Mouse (Mus musculus) forebrain, embryonic 14.5 days (tissue): ENCODE measurements around the gene Polr2h. TPM values are rescaled to one million over a fixed set of nuclear protein-coding genes. Genes with fewer than 3 reads are reported as not detected.

Source experiments
- ATAC-seq: fragments of 200-750 bp; cut with Nextera tagmentation; 2 replicates; pipeline ENCODE4 v1.8.0; 2017; ENCODE audit warnings: mild to moderate bottlenecking, moderate library complexity
- DNase-seq: peaks from one replicate; pipeline ENCODE4 v3.0.0-alpha.2; 2015; ENCODE audit warnings: low spot score
- H3K27ac ChIP-seq: fragments of 300-500 bp; sonication (generic); 2 replicates; pipeline ENCODE4 v1.5.1; 2014; ENCODE audit warnings: low read depth, mild to moderate bottlenecking, control low read depth, low read length, moderate library complexity
- H3K27me3 ChIP-seq: fragments of 300-500 bp; sonication (generic); replicated peaks from 2 replicates; pipeline ENCODE4 v1.6.1; 2014; ENCODE audit warnings: low read length, control low read depth, mixed read lengths; ENCODE audit not compliant: control insufficient read depth, insufficient read depth
- H3K36me3 ChIP-seq: fragments of 300-500 bp; sonication (generic); 2 replicates; pipeline ENCODE4 v1.6.1; 2014; ENCODE audit warnings: low read length, control low read depth; ENCODE audit not compliant: control insufficient read depth, insufficient read depth
- H3K4me1 ChIP-seq: fragments of 300-500 bp; sonication (generic); 2 replicates; pipeline ENCODE4 v1.6.1; 2014; ENCODE audit warnings: antibody characterized with exemption, low read length, control low read depth; ENCODE audit not compliant: control insufficient read depth, insufficient read depth
- H3K4me2 ChIP-seq: fragments of 300-500 bp; sonication (generic); 2 replicates; pipeline ENCODE4 v1.6.1; 2014; ENCODE audit warnings: mild to moderate bottlenecking, control low read depth, low read length
- H3K4me3 ChIP-seq: fragments of 300-500 bp; sonication (generic); 2 replicates; pipeline ENCODE4 v1.5.1; 2014; ENCODE audit warnings: low read depth, low read length, control low read depth
- H3K9ac ChIP-seq: fragments of 300-500 bp; sonication (generic); 2 replicates; pipeline ENCODE4 v1.6.1; 2014; ENCODE audit warnings: mild to moderate bottlenecking, low read length, control low read depth, moderate library complexity
- H3K9me3 ChIP-seq: fragments of 300-500 bp; sonication (generic); replicated peaks from 2 replicates; pipeline ENCODE4 v1.6.1; 2016; ENCODE audit warnings: low read length, control low read depth, mixed read lengths; ENCODE audit not compliant: control insufficient read depth
- WGBS: fragments of 180-500 bp; shearing (Covaris S2); extraction: QIAGEN DNeasy Blood & Tissue Kit; methylation state at CpG from one replicate; pipeline ENCODE4 v1.1.7; 2014; 5-methylcytosine and 5-hydroxymethylcytosine counted together
- polyA plus RNA-seq: library from polyadenylated mRNA; unstranded; fragments of >200 nt; fragmentation: Nextera tagmentation; extraction: Ambion mirVana; gene quantifications from 2 replicates; pipeline ENCODE4 v1.2.1, GENCODE M21; 2014

Gene Polr2h
- polyA plus RNA-seq, 1 experiment from 2014 or later, result 126 TPM

GRCm38 (mm10) chr16:20723247-20723646, 5.8 kb downstream of the Polr2h start:
- Histone ChIP-seq H3K9me3 (no peaks in the 10 kb centered on the region), H3K27ac (no peak overlapping the region), H3K4me1 (peaks cover 6% of the 10 kb centered on the region), H3K36me3 (peaks cover 26% of the 10 kb centered on the region), H3K9ac (no peak overlapping the region), H3K27me3 (no peaks in the 10 kb centered on the region), H3K4me2 (no peak overlapping the region), H3K4me3 (no peak overlapping the region)
- ATAC-seq, result no peak
- WGBS, result 65% methylated on average over 4 of the region's 4 CpGs
- no peak for DNase-seq

- 35% methylated on average over 5 of the region's 5 CpGs for WGBS
- Histone ChIP-seq H3K27me3 (no peaks in the 10 kb centered on the region), H3K27ac (no peak overlapping the region), H3K4me3 (no peak overlapping the region), H3K9ac (no peak overlapping the region), H3K4me1 (no peaks in the 10 kb centered on the region), H3K4me2 (no peak overlapping the region), H3K36me3 (peaks cover 26% of the 10 kb centered on the region), H3K9me3 (no peaks in the 10 kb centered on the region)
- ATAC-seq, result peak; percentile 54
- DNase-seq, result peak; percentile 56
Measured at GRCm38 (mm10) chr16:20724338-20724748, 6.9 kb downstream of the Polr2h start.

GRCm38 (mm10) chr16:20725321-20725720, 7.9 kb downstream of the Polr2h start:
- ATAC-seq (no peak), DNase-seq (no peak)
- H3K4me3 ChIP-seq, result no peak overlapping the region
- H3K27me3 ChIP-seq, result no peaks in the 10 kb centered on the region
- WGBS, result 84% methylated on average over 7 of the region's 7 CpGs
- H3K4me1 ChIP-seq, result no peaks in the 10 kb centered on the region
- H3K9ac ChIP-seq, result no peak overlapping the region
- no peak overlapping the region for H3K27ac ChIP-seq
- H3K9me3 ChIP-seq, result no peaks in the 10 kb centered on the region
- H3K4me2 ChIP-seq, result no peak overlapping the region
- peaks cover 20% of the 10 kb centered on the region for H3K36me3 ChIP-seq

- Histone ChIP-seq H3K36me3 (peaks cover 16% of the 10 kb centered on the region), H3K27ac (no peak overlapping the region), H3K4me1 (no peaks in the 10 kb centered on the region), H3K4me2 (no peak overlapping the region), H3K9ac (no peak overlapping the region), H3K4me3 (no peak overlapping the region), H3K9me3 (no peaks in the 10 kb centered on the region), H3K27me3 (no peaks in the 10 kb centered on the region)
- WGBS, result 79% methylated on average over 4 of the region's 4 CpGs
- DNase-seq (no peak), ATAC-seq (no peak)
Measured at GRCm38 (mm10) chr16:20725750-20726149, 8.3 kb downstream of the Polr2h start.

GRCm38 (mm10) chr16:20726384-20726783, 8.9 kb downstream of the Polr2h start:
- DNase-seq, result no peak
- ATAC-seq, result no peak
- Histone ChIP-seq H3K27me3 (no peaks in the 10 kb centered on the region), H3K9ac (no peak overlapping the region), H3K4me1 (no peaks in the 10 kb centered on the region), H3K9me3 (no peaks in the 10 kb centered on the region), H3K36me3 (peaks cover 12% of the 10 kb centered on the region), H3K4me3 (no peak overlapping the region), H3K27ac (no peak overlapping the region), H3K4me2 (no peak overlapping the region)
- 73% methylated on average over 1 of the region's 1 CpGs for WGBS

GRCm38 (mm10) chr16:20730293-20730711, 12.8 kb downstream of the Polr2h start:
- ATAC-seq (no peak), DNase-seq (no peak)
- H3K27me3 ChIP-seq, result peaks cover 18% of the 10 kb centered on the region
- H3K36me3 ChIP-seq, result no peaks in the 10 kb centered on the region
- no peak overlapping the region for H3K4me2 ChIP-seq
- H3K4me3 ChIP-seq, result no peak overlapping the region
- 43% methylated on average over 5 of the region's 5 CpGs for WGBS
- H3K4me1 ChIP-seq, result peaks cover 7% of the 10 kb centered on the region
- H3K9ac ChIP-seq, result no peak overlapping the region
- no peak overlapping the region for H3K27ac ChIP-seq
- no peaks in the 10 kb centered on the region for H3K9me3 ChIP-seq

GRCm38 (mm10) chr16:20731688-20732087, 14.2 kb downstream of the Polr2h start:
- 63% methylated on average over 5 of the region's 5 CpGs for WGBS
- no peak overlapping the region for H3K4me2 ChIP-seq
- no peak for DNase-seq
- no peak overlapping the region for H3K4me3 ChIP-seq
- peaks cover 7% of the 10 kb centered on the region for H3K4me1 ChIP-seq
- 0 out of 2 replicates have a peak overlapping the region, but pooled peaks have one; percentile 5 for H3K27ac ChIP-seq
- H3K27me3 ChIP-seq, result peaks cover 21% of the 10 kb centered on the region
- ATAC-seq, result no peak
- H3K9me3 ChIP-seq, result no peaks in the 10 kb centered on the region
- no peak overlapping the region; the same call in 1 of the 2 replicates for H3K9ac ChIP-seq
- 0 out of 2 replicates have a peak, but pooled peaks cover 3% of the 10 kb centered on the region for H3K36me3 ChIP-seq

- Histone ChIP-seq H3K27me3 (peaks cover 21% of the 10 kb centered on the region), H3K36me3 (0 out of 2 replicates have a peak, but pooled peaks cover 3% of the 10 kb centered on the region), H3K9ac (peak overlapping the region; percentile 83), H3K9me3 (no peaks in the 10 kb centered on the region), H3K4me1 (peaks cover 7% of the 10 kb centered on the region), H3K4me2 (peak overlapping the region; percentile 98), H3K27ac (peak overlapping the region; percentile 55), H3K4me3 (peak overlapping the region; percentile 63)
- DNase-seq (peak; percentile 54), ATAC-seq (peak; percentile 64)
- 0% methylated on average over 29 of the region's 30 CpGs for WGBS
Measured at GRCm38 (mm10) chr16:20732251-20732924, 14.9 kb downstream of the Polr2h start.
